Mouse (Mus musculus) bone marrow macrophage, adult 2 months (primary cell): ENCODE data around the gene Tent4a.

Source experiments
- CTCF ChIP-seq: IDR thresholded peaks from 2 replicates; pipeline ENCODE4 v1.5.1; 2012; ENCODE audit warnings: low read depth, mild to moderate bottlenecking, low read length, moderate library complexity
- POLR2A ChIP-seq: IDR thresholded peaks from 2 replicates; pipeline ENCODE4 v1.6.1; 2012; ENCODE audit warnings: mild to moderate bottlenecking, low read depth, low read length, borderline replicate concordance

- TF ChIP-seq CTCF: peak; percentile 27; the same call in 1 of the 2 replicates
- TF ChIP-seq POLR2A: no peak
Measured at GRCm38 (mm10) chr13:69485326-69485725, 49.1 kb downstream of the Tent4a start.
